Mouse (Mus musculus) midbrain, embryonic 16.5 days (tissue): ENCODE measurements at regions not wholly inside any gene's neighbourhood (a gene's known extent, or its start where the extent isn't known, plus 50 kb on each side); places are given as distances from the start of the nearest gene placed in this dataset.

Source experiments
- ATAC-seq: fragments of 200-750 bp; cut with Nextera tagmentation; 2 replicates; pipeline ENCODE4 v1.8.0; 2017; ENCODE audit warnings: moderate TSS enrichment
- H3K27ac ChIP-seq: fragments of 300-500 bp; sonication (generic); 2 replicates; pipeline ENCODE4 v1.5.1; 2014; ENCODE audit warnings: mild to moderate bottlenecking, low read length, mixed read lengths
- H3K27me3 ChIP-seq: fragments of 300-500 bp; sonication (generic); 2 replicates; pipeline ENCODE4 v1.6.1; 2014; ENCODE audit warnings: low read depth, low read length, mixed read lengths; ENCODE audit not compliant: control insufficient read depth, insufficient read depth
- H3K36me3 ChIP-seq: fragments of 300-500 bp; sonication (generic); 2 replicates; pipeline ENCODE4 v1.6.1; 2014; ENCODE audit warnings: mild to moderate bottlenecking, low read length, moderate library complexity, mixed read lengths; ENCODE audit not compliant: control insufficient read depth, insufficient read depth
- H3K4me1 ChIP-seq: fragments of 300-500 bp; sonication (generic); 2 replicates; pipeline ENCODE4 v1.6.1; 2014; ENCODE audit warnings: mild to moderate bottlenecking, low read length, mixed read lengths; ENCODE audit not compliant: control insufficient read depth, insufficient read depth
- H3K4me2 ChIP-seq: fragments of 300-500 bp; sonication (generic); 2 replicates; pipeline ENCODE4 v1.6.1; 2014; ENCODE audit warnings: mild to moderate bottlenecking, low read length, mixed read lengths
- H3K4me3 ChIP-seq: fragments of 300-500 bp; sonication (generic); 2 replicates; pipeline ENCODE4 v1.5.1; 2014; ENCODE audit warnings: low read depth, mild to moderate bottlenecking, low read length, moderate library complexity, mixed read lengths
- H3K9ac ChIP-seq: fragments of 300-500 bp; sonication (generic); 2 replicates; pipeline ENCODE4 v1.6.1; 2014; ENCODE audit warnings: low read depth, low read length, mixed read lengths
- H3K9me3 ChIP-seq: fragments of 300-500 bp; sonication (generic); replicated peaks from 2 replicates; pipeline ENCODE4 v1.6.1; 2014; ENCODE audit warnings: mild to moderate bottlenecking, low read length, mixed read lengths; ENCODE audit not compliant: control insufficient read depth, poor library complexity, severe bottlenecking
- WGBS: fragments of 180-500 bp; shearing (Covaris S2); extraction: QIAGEN DNeasy Blood & Tissue Kit; methylation state at CpG from one replicate; pipeline ENCODE4 v1.1.7; 2014; 5-methylcytosine and 5-hydroxymethylcytosine counted together

- no peak for ATAC-seq
- H3K27ac ChIP-seq, result no peak overlapping the region
- H3K9me3 ChIP-seq, result no peaks in the 10 kb centered on the region
- no peaks in the 10 kb centered on the region for H3K36me3 ChIP-seq
- H3K4me3 ChIP-seq, result no peak overlapping the region
- H3K27me3 ChIP-seq, result no peaks in the 10 kb centered on the region
- H3K4me1 ChIP-seq, result peaks cover 10% of the 10 kb centered on the region
- no peak overlapping the region for H3K4me2 ChIP-seq
- H3K9ac ChIP-seq, result no peak overlapping the region
Measured at GRCm38 (mm10) chr8:26687146-26687545, 290.0 kb upstream of the Zfp703 start.

- Histone ChIP-seq H3K4me2 (no peak overlapping the region), H3K9me3 (no peaks in the 10 kb centered on the region), H3K4me3 (no peak overlapping the region), H3K9ac (no peak overlapping the region), H3K27ac (no peak overlapping the region), H3K36me3 (no peaks in the 10 kb centered on the region), H3K27me3 (no peaks in the 10 kb centered on the region), H3K4me1 (peaks cover 10% of the 10 kb centered on the region)
- WGBS, result 83% methylated on average over 4 of the region's 4 CpGs
- no peak for ATAC-seq
Measured at GRCm38 (mm10) chr8:26688035-26688434, 289.1 kb upstream of the Zfp703 start.

GRCm38 (mm10) chr8:26688745-26689478 is 288.2 kb upstream of the Zfp703 start:
- Histone ChIP-seq H3K27me3 (no peaks in the 10 kb centered on the region), H3K27ac (no peak overlapping the region), H3K4me2 (no peak overlapping the region), H3K9me3 (no peaks in the 10 kb centered on the region), H3K36me3 (no peaks in the 10 kb centered on the region), H3K4me3 (no peak overlapping the region), H3K4me1 (peaks cover 10% of the 10 kb centered on the region), H3K9ac (no peak overlapping the region)
- ATAC-seq, result 0 out of 2 replicates have a peak, but pooled peaks have one; percentile 12
- WGBS, result 79% methylated on average over 5 of the region's 5 CpGs

- no peak overlapping the region for H3K4me2 ChIP-seq
- H3K36me3 ChIP-seq, result no peaks in the 10 kb centered on the region
- no peak overlapping the region; the same call in 1 of the 2 replicates for H3K27ac ChIP-seq
- H3K4me1 ChIP-seq, result peaks cover 10% of the 10 kb centered on the region
- no peak overlapping the region for H3K4me3 ChIP-seq
- peak; percentile 33; the same call in 1 of the 2 replicates for ATAC-seq
- H3K27me3 ChIP-seq, result no peaks in the 10 kb centered on the region
- WGBS, result 31% methylated on average over 10 of the region's 10 CpGs
- H3K9ac ChIP-seq, result no peak overlapping the region
- no peaks in the 10 kb centered on the region for H3K9me3 ChIP-seq
Measured at GRCm38 (mm10) chr8:26689479-26690177, 287.5 kb upstream of the Zfp703 start.

GRCm38 (mm10) chr8:26690178-26690735 is 286.9 kb upstream of the Zfp703 start:
- Histone ChIP-seq H3K27ac (no peak overlapping the region; the same call in 1 of the 2 replicates), H3K4me2 (no peak overlapping the region), H3K36me3 (no peaks in the 10 kb centered on the region), H3K27me3 (no peaks in the 10 kb centered on the region), H3K4me3 (no peak overlapping the region), H3K9me3 (no peaks in the 10 kb centered on the region), H3K9ac (no peak overlapping the region), H3K4me1 (peaks cover 10% of the 10 kb centered on the region)
- ATAC-seq, result no peak
- WGBS, result 73% methylated on average over 6 of the region's 6 CpGs

- Histone ChIP-seq H3K4me1 (peaks cover 2% of the 10 kb centered on the region), H3K9ac (no peak overlapping the region), H3K27me3 (no peaks in the 10 kb centered on the region; the same call in 1 of the 2 replicates), H3K9me3 (no peaks in the 10 kb centered on the region), H3K36me3 (no peaks in the 10 kb centered on the region), H3K4me3 (no peak overlapping the region), H3K27ac (no peak overlapping the region), H3K4me2 (no peak overlapping the region)
- 86% methylated on average over 1 of the region's 4 CpGs for WGBS
- ATAC-seq, result no peak
Measured at GRCm38 (mm10) chr8:26697579-26698084, 279.5 kb upstream of the Zfp703 start.

- Histone ChIP-seq H3K4me1 (peaks cover 2% of the 10 kb centered on the region), H3K36me3 (no peaks in the 10 kb centered on the region), H3K4me3 (no peak overlapping the region), H3K9ac (no peak overlapping the region), H3K27ac (no peak overlapping the region), H3K9me3 (no peaks in the 10 kb centered on the region), H3K4me2 (no peak overlapping the region), H3K27me3 (no peaks in the 10 kb centered on the region; the same call in 1 of the 2 replicates)
- 72% methylated on average over 7 of the region's 7 CpGs for WGBS
- no peak for ATAC-seq
Measured at GRCm38 (mm10) chr8:26698580-26698979, 278.5 kb upstream of the Zfp703 start.

- Histone ChIP-seq H3K9me3 (no peaks in the 10 kb centered on the region), H3K4me2 (no peak overlapping the region), H3K9ac (no peak overlapping the region), H3K36me3 (no peaks in the 10 kb centered on the region), H3K27ac (no peak overlapping the region), H3K4me3 (no peak overlapping the region), H3K4me1 (peaks cover 1% of the 10 kb centered on the region), H3K27me3 (no peaks in the 10 kb centered on the region)
- no peak for ATAC-seq
- WGBS, result 62% methylated on average over 9 of the region's 9 CpGs
Measured at GRCm38 (mm10) chr8:26706048-26706767, 270.9 kb upstream of the Zfp703 start.
